Mouse (Mus musculus): ENCODE results near the gene Hmgb1.

The Hmgb1 gene

GRCm38 (mm10) chr5:149184104-149184843 is at the start of gene Hmgb1, which contains the start of gene Uspl1:
TSS of gene Hmgb1 (minus strand) at chr5:149184489.
TSS of gene Uspl1 (plus strand) at chr5:149184350.
- DNase-seq (ENCODE audit: low read depth) = peak; percentile 98

GRCm38 (mm10) chr5:149229619-149230339 is 45.5 kb upstream of the Hmgb1 start:
- no peak for DNase-seq (ENCODE audit: low read depth)

GRCm38 (mm10) chr5:149228700-149229618 is 44.7 kb upstream of the Hmgb1 start:
- DNase-seq (ENCODE audit: low read depth) = peak; percentile 89

- no peak for DNase-seq (ENCODE audit: low read depth)
Observed at GRCm38 (mm10) chr5:149224666-149225065, 40.4 kb upstream of the Hmgb1 start.

GRCm38 (mm10) chr5:149221355-149221754 is 37.1 kb upstream of the Hmgb1 start:
- DNase-seq (ENCODE audit: low read depth) = no peak

GRCm38 (mm10) chr5:149219493-149219892 is 35.2 kb upstream of the Hmgb1 start:
- DNase-seq (ENCODE audit: low read depth) = no peak

- DNase-seq (ENCODE audit: low read depth) = no peak
Observed at GRCm38 (mm10) chr5:149217524-149218357, 33.5 kb upstream of the Hmgb1 start.

- DNase-seq (ENCODE audit: low read depth) = no peak
Observed at GRCm38 (mm10) chr5:149215540-149215939, 31.3 kb upstream of the Hmgb1 start.

GRCm38 (mm10) chr5:149212806-149213205 is 28.5 kb upstream of the Hmgb1 start:
- no peak for DNase-seq (ENCODE audit: low read depth)

- no peak for DNase-seq (ENCODE audit: low read depth)
Observed at GRCm38 (mm10) chr5:149211041-149211440, 26.8 kb upstream of the Hmgb1 start.

- no peak for DNase-seq (ENCODE audit: low read depth)
Observed at GRCm38 (mm10) chr5:149209328-149209727, 25.0 kb upstream of the Hmgb1 start.

- no peak for DNase-seq (ENCODE audit: low read depth)
Observed at GRCm38 (mm10) chr5:149208776-149209175, 24.5 kb upstream of the Hmgb1 start.

- no peak for DNase-seq (ENCODE audit: low read depth)
Observed at GRCm38 (mm10) chr5:149207661-149208060, 23.4 kb upstream of the Hmgb1 start.

- DNase-seq (ENCODE audit: low read depth) = no peak
Observed at GRCm38 (mm10) chr5:149206286-149206685, 22.0 kb upstream of the Hmgb1 start.

GRCm38 (mm10) chr5:149205265-149205664 is 21.0 kb upstream of the Hmgb1 start:
- DNase-seq (ENCODE audit: low read depth) = no peak

GRCm38 (mm10) chr5:149204822-149205221 is 20.5 kb upstream of the Hmgb1 start:
- no peak for DNase-seq (ENCODE audit: low read depth)

GRCm38 (mm10) chr5:149203796-149204375 is 19.6 kb upstream of the Hmgb1 start:
- no peak for DNase-seq (ENCODE audit: low read depth)

- DNase-seq (ENCODE audit: low read depth) = peak; percentile 71
Observed at GRCm38 (mm10) chr5:149202941-149203340, 18.7 kb upstream of the Hmgb1 start.

GRCm38 (mm10) chr5:149198782-149199181 is 14.5 kb upstream of the Hmgb1 start:
- no peak for DNase-seq (ENCODE audit: low read depth)

- DNase-seq (ENCODE audit: low read depth) = no peak
Observed at GRCm38 (mm10) chr5:149196611-149197010, 12.3 kb upstream of the Hmgb1 start.

- DNase-seq (ENCODE audit: low read depth) = no peak
Observed at GRCm38 (mm10) chr5:149190160-149190559, 5.9 kb upstream of the Hmgb1 start.
